Mouse (Mus musculus): Measurements from ENCODE around the gene Afdn. TPM values are rescaled to one million over a fixed set of nuclear protein-coding genes. Genes with fewer than 3 reads are reported as not detected.

The Afdn gene
- polyA plus RNA-seq, 1 experiment, result 15.6 TPM

DNA sequence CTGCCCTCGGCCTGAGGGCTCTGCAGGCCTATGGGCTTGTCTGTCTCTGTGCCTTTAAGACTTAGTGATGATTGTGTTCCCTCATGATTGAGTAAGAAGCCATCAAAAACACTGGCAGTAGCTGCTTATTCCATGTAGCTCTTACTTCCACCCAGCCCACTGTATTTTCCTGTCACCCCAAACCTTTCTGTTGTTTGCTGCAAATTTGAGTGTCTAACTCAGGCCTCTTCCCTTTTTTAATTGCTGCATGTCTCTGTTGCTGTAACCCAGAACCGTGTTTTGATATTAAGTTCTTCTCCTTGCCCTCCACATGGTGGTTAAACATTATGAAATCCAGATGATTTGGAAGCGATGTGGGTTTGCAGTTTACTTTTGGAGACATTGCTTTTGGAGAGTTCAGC is 106.6 kb downstream of the Afdn start:
- Histone ChIP-seq H3K36me3 (ENCODE audit: control insufficient read depth, insufficient read depth, low read length) (peaks cover 2% of the 10 kb centered on the region), H3K27me3 (ENCODE audit: control insufficient read depth, insufficient read depth, low read length) (no peaks in the 10 kb centered on the region), H3K27ac (ENCODE audit: control insufficient read depth, insufficient read depth, low read depth, low read length) (no peak overlapping the region), H3K4me1 (ENCODE audit: control insufficient read depth, insufficient read depth, low read length) (no peaks in the 10 kb centered on the region), H3K4me3 (ENCODE audit: control insufficient read depth, low read depth, low read length) (no peak overlapping the region)
- TF ChIP-seq POLR2A (IDR thresholded peaks at IDR 0.05; ENCODE audit: control insufficient read depth, low read depth, low read length) (no peak), CTCF (IDR thresholded peaks at IDR 0.05; ENCODE audit: control insufficient read depth, insufficient read depth, insufficient replicate concordance, low read depth, low read length) (no peak)

DNA sequence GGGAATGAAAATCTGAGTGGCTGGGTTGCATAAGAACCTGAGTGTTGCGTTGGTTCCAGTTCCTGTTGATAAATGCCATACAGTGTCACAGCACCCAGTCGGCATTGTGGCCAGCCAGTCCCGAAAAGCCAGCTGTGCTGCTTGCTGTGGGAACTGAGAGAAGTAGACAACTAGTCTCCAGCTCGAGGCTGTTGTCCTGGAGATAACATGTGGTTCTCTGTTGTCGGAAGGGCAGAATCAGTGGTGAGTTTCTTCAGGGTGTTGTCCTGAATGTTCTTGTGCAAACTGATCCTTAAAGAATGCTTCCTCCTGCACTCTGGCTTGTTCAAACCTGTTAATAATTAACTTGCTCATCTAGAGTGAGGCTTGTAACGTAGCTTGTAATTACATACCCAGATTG is 107.1 kb downstream of the Afdn start:
- H3K27ac ChIP-seq (ENCODE audit: control insufficient read depth, insufficient read depth, low read depth, low read length), result no peak overlapping the region
- H3K4me1 ChIP-seq (ENCODE audit: control insufficient read depth, insufficient read depth, low read length), result no peaks in the 10 kb centered on the region
- TF ChIP-seq CTCF (IDR thresholded peaks at IDR 0.05; ENCODE audit: control insufficient read depth, insufficient read depth, insufficient replicate concordance, low read depth, low read length) (no peak), POLR2A (IDR thresholded peaks at IDR 0.05; ENCODE audit: control insufficient read depth, low read depth, low read length) (no peak)
- no peaks in the 10 kb centered on the region for H3K27me3 ChIP-seq (ENCODE audit: control insufficient read depth, insufficient read depth, low read length)
- peaks cover 2% of the 10 kb centered on the region for H3K36me3 ChIP-seq (ENCODE audit: control insufficient read depth, insufficient read depth, low read length)
- no peak overlapping the region for H3K4me3 ChIP-seq (ENCODE audit: control insufficient read depth, low read depth, low read length)

DNA sequence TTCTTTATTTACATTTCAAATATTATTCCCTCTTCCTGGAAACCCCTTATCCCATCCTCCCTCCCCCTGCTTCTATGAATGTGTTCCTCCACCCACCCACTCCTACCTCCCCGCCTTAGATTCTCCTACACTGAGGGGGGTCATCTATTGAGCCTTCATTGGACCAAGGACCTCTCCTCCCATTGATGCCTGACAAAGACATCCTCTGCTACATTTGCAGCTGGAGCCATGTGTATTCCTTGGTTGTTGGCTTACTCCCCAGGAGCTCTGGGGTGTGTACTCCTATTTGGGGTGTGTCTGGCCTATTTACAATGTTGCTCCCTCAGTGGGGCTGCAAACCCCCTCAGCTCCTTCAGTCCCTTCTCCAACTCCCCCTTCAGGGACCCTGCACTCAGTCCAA is 109.9 kb downstream of the Afdn start:
- no peaks in the 10 kb centered on the region for H3K27me3 ChIP-seq (ENCODE audit: control insufficient read depth, insufficient read depth, low read length)
- TF ChIP-seq CTCF (IDR thresholded peaks at IDR 0.05; ENCODE audit: control insufficient read depth, insufficient read depth, insufficient replicate concordance, low read depth, low read length), result no peak
- no peak for TF ChIP-seq POLR2A (IDR thresholded peaks at IDR 0.05; ENCODE audit: control insufficient read depth, low read depth, low read length)
- H3K27ac ChIP-seq (ENCODE audit: control insufficient read depth, insufficient read depth, low read depth, low read length), result no peak overlapping the region
- no peaks in the 10 kb centered on the region; the same call in 1 of the 2 replicates for H3K36me3 ChIP-seq (ENCODE audit: control insufficient read depth, insufficient read depth, low read length)
- H3K4me3 ChIP-seq (ENCODE audit: control insufficient read depth, low read depth, low read length), result no peak overlapping the region
- H3K4me1 ChIP-seq (ENCODE audit: control insufficient read depth, insufficient read depth, low read length), result no peaks in the 10 kb centered on the region

DNA sequence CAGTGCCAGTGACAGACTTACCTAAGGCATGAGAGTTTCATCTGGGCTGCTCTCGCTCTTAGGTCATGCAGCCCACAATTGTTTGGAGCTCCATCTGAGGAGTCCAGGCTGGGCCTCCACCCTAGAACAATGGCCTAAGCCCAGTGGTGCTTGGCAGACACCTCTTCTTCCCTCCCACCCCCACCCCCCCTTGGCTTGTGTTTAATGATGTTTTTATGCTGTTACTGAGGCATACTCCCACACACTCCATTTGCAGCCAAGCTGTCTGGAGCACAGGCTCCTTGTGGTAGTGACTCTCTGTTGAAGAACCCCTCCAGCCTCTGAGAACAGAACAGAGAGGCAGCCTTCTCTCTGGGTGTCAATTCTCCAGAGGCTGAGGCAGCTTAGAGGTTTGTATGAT is 113.9 kb downstream of the Afdn start:
- TF ChIP-seq CTCF (IDR thresholded peaks at IDR 0.05; ENCODE audit: control insufficient read depth, insufficient read depth, insufficient replicate concordance, low read depth, low read length) (no peak), POLR2A (IDR thresholded peaks at IDR 0.05; ENCODE audit: control insufficient read depth, low read depth, low read length) (no peak)
- Histone ChIP-seq H3K4me3 (ENCODE audit: control insufficient read depth, low read depth, low read length) (no peak overlapping the region), H3K27me3 (ENCODE audit: control insufficient read depth, insufficient read depth, low read length) (no peaks in the 10 kb centered on the region), H3K36me3 (ENCODE audit: control insufficient read depth, insufficient read depth, low read length) (no peaks in the 10 kb centered on the region), H3K4me1 (ENCODE audit: control insufficient read depth, insufficient read depth, low read length) (no peaks in the 10 kb centered on the region), H3K27ac (ENCODE audit: control insufficient read depth, insufficient read depth, low read depth, low read length) (no peak overlapping the region)

DNA sequence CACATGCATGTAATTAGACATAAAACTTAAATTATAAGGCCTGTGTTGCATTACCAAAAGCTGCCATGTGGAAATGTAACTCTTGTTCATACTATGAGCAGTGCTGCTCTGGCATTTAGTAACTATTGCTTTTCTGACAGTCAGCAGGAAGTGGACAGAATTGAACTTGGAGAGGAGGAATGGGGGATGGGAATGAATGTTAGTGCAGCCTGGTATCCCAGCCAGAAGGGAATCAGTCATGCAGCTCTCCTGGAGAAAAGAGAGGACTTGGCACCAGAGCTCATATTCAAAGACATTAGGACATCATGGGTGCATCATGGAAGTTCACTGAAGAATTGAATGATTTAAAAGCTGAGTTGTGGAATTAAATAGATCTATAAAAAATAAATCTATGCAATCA is 117.1 kb downstream of the Afdn start:
- Histone ChIP-seq H3K4me3 (ENCODE audit: control insufficient read depth, low read depth, low read length) (no peak overlapping the region), H3K4me1 (ENCODE audit: control insufficient read depth, insufficient read depth, low read length) (no peaks in the 10 kb centered on the region), H3K36me3 (ENCODE audit: control insufficient read depth, insufficient read depth, low read length) (no peaks in the 10 kb centered on the region; the same call in 1 of the 2 replicates), H3K27me3 (ENCODE audit: control insufficient read depth, insufficient read depth, low read length) (no peaks in the 10 kb centered on the region), H3K27ac (ENCODE audit: control insufficient read depth, insufficient read depth, low read depth, low read length) (no peak overlapping the region)
- no peak for TF ChIP-seq POLR2A (IDR thresholded peaks at IDR 0.05; ENCODE audit: control insufficient read depth, low read depth, low read length)
- TF ChIP-seq CTCF (IDR thresholded peaks at IDR 0.05; ENCODE audit: control insufficient read depth, insufficient read depth, insufficient replicate concordance, low read depth, low read length), result no peak

DNA sequence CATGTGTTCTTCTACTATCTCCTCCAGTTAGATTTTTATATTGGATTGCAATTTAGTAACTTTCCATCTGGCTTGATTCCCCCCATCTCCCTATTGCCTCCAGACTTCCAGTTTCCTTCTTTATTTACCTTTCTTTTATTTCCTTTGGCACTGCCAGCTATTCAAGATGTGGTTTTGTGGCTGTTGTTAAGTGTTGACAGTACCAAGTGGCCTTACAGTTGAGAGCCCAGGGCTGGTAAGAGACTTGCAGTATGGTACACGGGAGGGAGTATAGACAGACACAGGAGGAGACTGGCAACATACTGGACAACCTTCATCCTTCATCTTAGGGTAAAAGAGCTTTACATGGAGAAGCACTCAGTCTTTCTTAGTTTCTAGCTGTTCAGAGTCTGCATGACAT is 119.4 kb downstream of the Afdn start:
- Histone ChIP-seq H3K4me1 (ENCODE audit: control insufficient read depth, insufficient read depth, low read length) (no peaks in the 10 kb centered on the region), H3K27ac (ENCODE audit: control insufficient read depth, insufficient read depth, low read depth, low read length) (no peak overlapping the region), H3K36me3 (ENCODE audit: control insufficient read depth, insufficient read depth, low read length) (no peaks in the 10 kb centered on the region; the same call in 1 of the 2 replicates), H3K27me3 (ENCODE audit: control insufficient read depth, insufficient read depth, low read length) (no peaks in the 10 kb centered on the region), H3K4me3 (ENCODE audit: control insufficient read depth, low read depth, low read length) (no peak overlapping the region)
- no peak for TF ChIP-seq CTCF (IDR thresholded peaks at IDR 0.05; ENCODE audit: control insufficient read depth, insufficient read depth, insufficient replicate concordance, low read depth, low read length)

DNA sequence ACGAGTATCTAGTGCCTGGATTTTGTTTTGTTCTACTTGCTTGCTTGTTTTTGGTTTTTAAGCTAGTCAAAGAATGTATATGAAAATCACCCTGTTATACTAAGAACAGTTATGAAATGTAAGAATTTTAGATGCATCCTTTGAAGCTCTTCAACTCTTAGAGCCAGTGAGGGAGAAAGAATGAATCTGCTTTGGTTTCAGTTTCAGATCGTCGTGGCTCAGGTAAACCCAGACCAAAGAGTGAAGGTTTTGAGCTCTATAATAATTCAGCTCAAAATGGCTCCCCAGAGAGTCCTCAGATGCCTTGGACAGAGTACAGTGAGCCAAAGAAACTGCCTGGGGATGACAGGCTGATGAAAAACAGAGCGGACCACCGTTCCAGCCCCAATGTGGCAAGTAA is 123.2 kb downstream of the Afdn start:
- Histone ChIP-seq H3K27ac (ENCODE audit: control insufficient read depth, insufficient read depth, low read depth, low read length) (no peak overlapping the region), H3K4me3 (ENCODE audit: control insufficient read depth, low read depth, low read length) (no peak overlapping the region), H3K36me3 (ENCODE audit: control insufficient read depth, insufficient read depth, low read length) (peaks cover 2% of the 10 kb centered on the region)

DNA sequence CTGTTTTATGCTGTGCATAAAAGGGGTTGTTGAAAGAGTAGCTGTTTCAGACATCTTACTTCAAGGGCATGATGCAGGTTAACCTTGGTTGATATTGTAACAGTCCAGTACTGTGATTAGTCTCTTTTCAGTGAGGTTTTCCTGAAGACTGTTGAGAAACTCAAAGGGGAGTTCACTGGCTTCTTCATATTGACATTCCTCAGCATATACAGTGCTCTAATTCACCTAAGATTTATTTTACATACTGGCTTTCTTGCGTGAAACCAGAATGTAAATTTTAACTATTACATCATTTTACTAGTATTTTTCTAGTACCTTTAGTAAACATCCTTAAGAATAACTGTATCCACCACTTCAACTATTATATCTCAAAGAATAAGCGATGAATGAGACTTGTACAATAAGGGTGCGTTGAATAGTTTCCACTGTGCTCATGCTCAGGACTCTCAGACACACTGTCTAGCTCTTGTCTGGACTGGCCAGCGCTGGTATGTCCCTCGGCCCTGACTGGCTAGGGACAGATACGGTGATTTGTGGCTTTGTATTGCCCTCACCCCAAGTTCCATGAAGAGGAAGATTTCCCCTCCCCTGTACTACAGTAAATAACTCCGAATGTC is 129.6 kb downstream of the Afdn start:
- Histone ChIP-seq H3K36me3 (ENCODE audit: control insufficient read depth, insufficient read depth, low read length) (peaks cover 3% of the 10 kb centered on the region), H3K27ac (ENCODE audit: control insufficient read depth, insufficient read depth, low read depth, low read length) (no peak overlapping the region)

More for the DNA sequence above, 123.2 kb downstream of the Afdn start:
- H3K4me1 ChIP-seq (ENCODE audit: control insufficient read depth, insufficient read depth, low read length), result no peaks in the 10 kb centered on the region
- H3K27me3 ChIP-seq (ENCODE audit: control insufficient read depth, insufficient read depth, low read length), result no peaks in the 10 kb centered on the region
- TF ChIP-seq CTCF (IDR thresholded peaks at IDR 0.05; ENCODE audit: control insufficient read depth, insufficient read depth, insufficient replicate concordance, low read depth, low read length), result no peak
- no peak for TF ChIP-seq POLR2A (IDR thresholded peaks at IDR 0.05; ENCODE audit: control insufficient read depth, low read depth, low read length)

More for the DNA sequence above, 129.6 kb downstream of the Afdn start:
- H3K4me3 ChIP-seq (ENCODE audit: control insufficient read depth, low read depth, low read length), result no peak overlapping the region
- H3K4me1 ChIP-seq (ENCODE audit: control insufficient read depth, insufficient read depth, low read length), result no peaks in the 10 kb centered on the region
- H3K27me3 ChIP-seq (ENCODE audit: control insufficient read depth, insufficient read depth, low read length), result no peaks in the 10 kb centered on the region
- TF ChIP-seq POLR2A (IDR thresholded peaks at IDR 0.05; ENCODE audit: control insufficient read depth, low read depth, low read length), result no peak
- no peak for TF ChIP-seq CTCF (IDR thresholded peaks at IDR 0.05; ENCODE audit: control insufficient read depth, insufficient read depth, insufficient replicate concordance, low read depth, low read length)
